Mouse (Mus musculus) liver (tissue): ENCODE measurements around the gene Rfx2.

Experiments used
- DNase-seq: peaks from one replicate; pipeline ENCODE4 v3.0.0-alpha.2; 2020; ENCODE audit warnings: mixed read lengths

Rfx2 gene

GRCm38 (mm10) chr17:56831111-56831816 lies 451 bp upstream of the Rfx2 start:
- DNase-seq: peak; percentile 100

DNA sequence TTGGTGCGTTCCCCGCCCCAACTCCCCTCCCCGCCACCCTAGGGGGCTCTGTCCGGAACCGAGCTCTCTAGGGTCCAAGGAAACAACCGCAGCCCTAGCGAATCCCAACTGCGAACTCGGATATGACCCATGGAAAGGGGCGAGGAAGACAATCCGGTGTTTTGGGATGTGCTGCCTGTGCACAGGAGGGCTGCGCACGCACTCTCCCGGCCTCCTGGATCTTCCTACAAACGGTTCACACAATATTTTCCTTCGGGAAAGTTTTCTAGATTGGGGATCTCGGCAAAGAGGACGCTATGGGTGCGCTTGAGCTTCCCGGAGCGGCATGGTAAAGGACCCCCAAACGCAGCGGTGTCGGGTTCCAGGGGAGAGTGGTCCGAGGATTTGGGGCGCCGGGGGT lies 1.0 kb downstream of the Rfx2 start:
- DNase-seq: peak; percentile 51

GRCm38 (mm10) chr17:56829171-56829570 lies 1.6 kb downstream of the Rfx2 start:
- DNase-seq: peak; percentile 37

DNA sequence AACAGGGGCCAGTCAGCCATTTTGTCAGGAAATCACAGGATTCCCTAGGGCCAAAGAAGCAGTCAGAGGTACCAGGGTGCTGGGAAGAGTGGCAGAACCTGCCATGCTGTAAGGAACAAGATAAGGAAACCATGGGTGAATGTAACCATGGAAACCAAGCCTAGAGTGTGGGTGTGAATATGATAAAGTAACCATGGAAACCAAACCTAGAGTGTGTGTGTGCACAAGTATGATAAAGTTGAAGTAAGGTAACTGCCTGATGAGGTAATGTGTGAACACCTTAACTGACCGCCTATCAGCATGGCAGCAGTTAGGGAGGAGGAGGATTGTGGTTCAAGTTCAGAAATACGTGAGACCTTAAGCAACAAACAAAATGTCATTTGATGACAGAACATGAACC lies 4.1 kb downstream of the Rfx2 start:
- DNase-seq: peak; percentile 66

DNA sequence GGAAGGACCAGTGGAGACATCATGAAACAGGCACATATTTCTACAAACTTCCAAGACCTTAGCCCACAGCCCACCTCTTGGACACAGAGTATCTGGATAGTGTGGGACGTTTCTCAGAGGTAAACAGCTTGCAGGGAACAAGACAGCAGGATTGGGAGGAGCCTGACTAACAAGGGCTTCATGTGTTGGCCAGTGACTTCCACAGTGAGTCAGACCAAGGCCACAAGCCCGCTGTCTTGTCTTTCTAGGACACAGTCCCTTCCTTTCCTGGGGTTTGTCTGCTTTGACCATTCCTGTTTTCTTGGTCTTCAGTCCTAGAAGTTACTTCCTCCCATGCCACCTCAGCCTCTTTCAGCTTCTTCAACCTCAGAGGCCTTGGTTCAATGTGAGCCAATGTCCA lies 7.5 kb downstream of the Rfx2 start:
- DNase-seq: no peak

DNA sequence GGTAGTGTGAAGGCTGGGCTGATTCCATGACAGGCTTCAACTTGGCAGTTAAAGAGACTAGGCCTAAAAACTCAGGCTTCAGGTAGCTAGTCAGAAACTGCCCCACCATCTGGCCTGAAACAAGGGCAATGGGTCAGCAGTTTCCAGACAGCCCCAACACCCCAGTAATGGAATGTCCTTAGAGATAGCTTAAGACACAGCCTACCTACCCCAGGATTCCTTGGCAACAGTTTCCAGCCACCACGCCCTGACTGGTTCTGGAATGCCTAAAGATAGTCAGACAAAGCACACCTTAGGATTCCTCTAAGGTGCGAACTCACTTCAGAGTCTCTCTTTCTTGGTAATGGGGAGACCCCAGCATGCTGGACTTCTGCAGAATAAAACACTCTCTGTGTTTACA lies 8.4 kb downstream of the Rfx2 start:
- no peak for DNase-seq

- no peak for DNase-seq
Measured at GRCm38 (mm10) chr17:56819694-56820111, 11.1 kb downstream of the Rfx2 start.

GRCm38 (mm10) chr17:56819032-56819545 lies 11.7 kb downstream of the Rfx2 start:
- DNase-seq: no peak

DNA sequence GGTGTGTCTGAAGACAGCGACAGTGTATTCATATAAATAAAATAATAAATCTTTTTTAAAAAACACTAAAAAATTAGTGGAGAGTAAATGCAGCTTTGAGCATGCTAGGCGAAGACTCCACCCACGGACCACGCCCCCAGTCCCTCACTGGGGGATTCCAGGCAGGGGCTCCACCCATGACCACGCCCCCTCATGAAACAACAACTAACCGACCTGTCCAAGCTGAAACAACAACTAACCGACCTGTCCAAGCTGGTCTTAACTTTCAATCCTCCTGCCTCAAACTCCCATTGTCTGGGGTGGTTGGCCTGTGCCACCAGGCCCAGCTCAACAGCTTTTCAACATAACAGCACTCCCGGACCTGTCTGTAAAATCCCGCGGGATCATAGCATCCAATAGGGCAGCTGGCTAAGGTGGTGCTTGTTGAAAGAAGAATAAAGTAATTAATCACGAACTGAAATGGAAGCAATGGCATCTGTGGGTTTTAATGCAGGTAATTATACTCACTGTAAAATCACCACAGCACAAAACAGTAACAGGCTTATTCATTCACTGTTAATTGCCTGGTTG lies 12.7 kb downstream of the Rfx2 start:
- peak; percentile 94 for DNase-seq

- no peak for DNase-seq
Measured at GRCm38 (mm10) chr17:56815057-56815345, 15.8 kb downstream of the Rfx2 start.

DNA sequence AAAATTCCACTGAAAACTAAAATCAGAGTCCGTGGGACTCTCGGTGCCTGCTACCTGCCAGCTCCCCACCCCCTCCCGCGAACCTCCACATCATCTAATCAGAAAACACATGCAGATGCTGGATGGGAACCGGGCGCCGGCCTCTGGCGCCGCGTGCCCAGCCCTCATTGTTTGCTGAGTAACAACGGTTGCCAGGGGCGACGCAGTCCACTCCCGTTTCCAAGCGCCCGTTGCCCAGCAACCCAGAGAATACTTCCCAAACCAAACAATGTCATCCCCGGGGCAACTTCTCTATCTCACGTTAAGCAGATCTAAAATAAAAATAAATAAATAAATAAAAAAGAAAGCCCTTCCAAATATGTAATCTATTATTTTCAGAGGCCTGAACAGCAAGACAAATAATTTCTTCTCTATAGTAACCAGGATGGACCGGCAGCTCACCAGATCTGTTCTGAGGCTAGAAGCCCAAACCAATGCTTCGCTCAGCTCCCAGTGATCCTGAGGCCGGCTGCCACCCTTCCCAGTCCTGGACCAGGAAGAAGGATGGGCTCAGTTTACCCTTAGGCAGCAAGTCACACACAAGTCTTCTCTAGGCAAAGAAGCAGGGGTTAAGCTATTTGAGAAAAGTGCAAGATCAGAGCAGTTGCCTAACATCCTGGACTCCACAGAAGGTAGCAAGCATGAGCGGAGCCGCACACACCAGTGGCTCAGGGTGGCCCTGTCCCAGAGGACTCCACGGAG lies 16.3 kb downstream of the Rfx2 start:
- peak; percentile 63 for DNase-seq

DNA sequence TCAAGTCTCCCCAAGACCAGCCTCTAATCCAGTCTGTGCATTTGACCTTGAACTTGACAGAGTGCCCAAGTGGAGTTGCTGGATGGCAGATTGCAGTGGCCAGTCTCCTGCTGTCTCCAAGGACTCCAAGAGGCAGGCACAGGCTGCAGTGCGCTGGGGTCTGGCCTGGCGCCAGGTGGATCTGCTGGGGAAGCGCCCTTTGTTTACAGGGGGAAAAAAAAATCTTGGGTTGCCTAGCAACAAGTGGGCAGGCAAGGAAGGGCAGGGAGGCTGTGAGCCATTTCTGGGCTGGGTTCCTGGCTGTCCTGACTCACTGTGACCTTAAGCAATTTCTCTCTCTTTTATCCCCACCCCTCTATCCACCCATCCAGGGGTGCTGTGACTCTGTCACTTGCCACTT lies 20.6 kb downstream of the Rfx2 start:
- peak; percentile 71 for DNase-seq

GRCm38 (mm10) chr17:56808518-56808917 lies 22.3 kb downstream of the Rfx2 start:
- peak; percentile 76 for DNase-seq

- DNase-seq: no peak
Measured at GRCm38 (mm10) chr17:56805784-56806183, 25.0 kb downstream of the Rfx2 start.

GRCm38 (mm10) chr17:56804952-56805351 lies 25.9 kb downstream of the Rfx2 start:
- no peak for DNase-seq

- no peak for DNase-seq
Measured at GRCm38 (mm10) chr17:56802065-56802464, 28.7 kb downstream of the Rfx2 start.

GRCm38 (mm10) chr17:56799276-56799675 lies 31.5 kb downstream of the Rfx2 start:
- DNase-seq: no peak

GRCm38 (mm10) chr17:56793614-56794319 lies 37.0 kb downstream of the Rfx2 start:
- DNase-seq: peak; percentile 86

DNA sequence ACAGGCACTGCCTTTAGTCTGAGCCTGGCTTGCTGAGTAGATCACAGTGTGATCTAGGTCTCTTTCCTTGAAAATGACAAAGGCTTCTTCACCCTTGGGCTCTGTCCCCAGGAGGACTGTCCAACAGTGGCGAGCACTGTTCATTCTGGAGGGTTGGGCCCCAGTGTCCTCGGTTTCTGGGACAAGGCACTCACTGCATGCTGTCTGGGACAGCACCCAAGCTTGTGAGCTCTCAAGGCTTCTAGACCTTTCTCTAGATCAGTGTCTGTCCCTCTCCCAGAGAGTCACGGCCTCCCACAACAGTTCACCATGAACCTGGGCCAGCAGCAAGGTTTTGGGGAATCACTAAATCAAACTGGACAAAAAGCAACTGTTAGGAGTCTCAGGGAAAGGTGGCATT lies 38.2 kb downstream of the Rfx2 start:
- no peak for DNase-seq

DNA sequence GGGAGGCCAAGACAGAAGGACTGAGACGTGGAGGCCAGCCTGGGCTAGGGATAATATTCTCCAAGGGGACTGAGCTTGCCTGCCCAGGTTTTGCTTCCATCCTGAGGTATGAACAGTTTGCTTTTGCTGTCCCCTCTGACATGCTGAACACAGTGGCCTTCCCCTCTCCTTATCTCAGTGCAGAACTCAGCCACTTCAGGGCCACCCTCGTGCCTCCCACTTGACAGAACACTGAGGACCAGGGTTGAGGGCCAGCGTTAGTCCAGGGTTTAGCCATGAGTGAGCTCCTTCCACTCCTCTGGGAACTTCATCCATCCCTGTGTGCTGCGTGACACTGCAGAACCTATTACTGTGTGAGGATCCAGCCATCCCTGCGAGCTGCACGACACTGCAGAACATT lies 41.5 kb downstream of the Rfx2 start:
- DNase-seq: no peak

- peak; percentile 33 for DNase-seq
Measured at GRCm38 (mm10) chr17:56788886-56789285, 41.9 kb downstream of the Rfx2 start.

DNA sequence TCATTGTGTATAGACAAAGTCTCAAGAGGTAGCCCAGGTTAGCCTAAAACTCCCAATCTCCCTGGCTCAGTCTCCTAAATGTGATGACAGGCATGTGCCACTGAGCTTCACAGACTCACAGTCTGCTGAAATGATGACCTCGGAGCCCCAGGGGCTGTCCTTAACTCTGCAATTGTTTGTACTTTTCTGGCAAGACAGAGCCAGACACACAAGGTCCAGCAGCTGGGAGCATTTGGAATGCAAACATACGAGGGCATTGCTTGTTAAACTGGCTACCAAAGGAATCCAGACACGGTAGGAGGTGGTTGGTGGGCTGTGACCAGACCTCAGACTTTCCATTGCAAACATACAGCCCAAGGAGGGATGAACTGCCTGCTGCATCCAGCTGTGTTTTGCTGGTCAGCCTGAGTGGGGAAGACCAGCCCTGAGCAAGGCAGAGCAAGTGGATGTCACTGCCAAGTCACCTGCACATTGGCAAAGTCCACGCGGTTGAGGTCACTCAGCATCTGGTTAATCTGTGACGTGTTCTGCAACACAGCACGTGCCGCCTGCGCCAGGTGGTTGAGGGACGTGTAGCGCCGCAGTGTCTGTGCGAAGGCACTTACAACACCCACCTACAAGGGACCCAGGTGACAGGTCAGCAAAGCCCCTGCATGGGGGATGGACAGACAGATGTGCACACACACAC lies 50.4 kb downstream of the Rfx2 start:
- DNase-seq: no peak
